Mouse (Mus musculus): ENCODE measurements around the gene Gm35549. TPM values are rescaled to one million over a fixed set of nuclear protein-coding genes. Genes with fewer than 3 reads are reported as not detected.

The Gm35549 gene
- polyA plus RNA-seq, 1 experiment: not detected

GRCm38 (mm10) chr9:122785231-122785630 is 58.6 kb downstream of the Gm35549 start:
- no peak for TF ChIP-seq POLR2A (IDR thresholded peaks at IDR 0.05; ENCODE audit: borderline replicate concordance, control insufficient read depth, low read depth, low read length)
- no peak for TF ChIP-seq CTCF (IDR thresholded peaks at IDR 0.05; ENCODE audit: control insufficient read depth, insufficient read depth, low read length)
- Histone ChIP-seq H3K4me3 (replicated peaks; ENCODE audit: control insufficient read depth, low read depth, low read length) (no peak overlapping the region), H3K27ac (ENCODE audit: control insufficient read depth, insufficient read depth, low read depth, low read length, poor library complexity) (no peak overlapping the region), H3K4me1 (ENCODE audit: control insufficient read depth, insufficient read depth, low read length) (no peaks in the 10 kb centered on the region)
- WGBS: 35% methylated on average over 5 of the region's 5 CpGs

Other genes with a start within 250 kb of the Gm35549 start
- gene Topaz1, start 96.7 kb downstream of the Gm35549 start, polyA plus RNA-seq (2011; ENCODE audit: insufficient read depth, insufficient read length, low replicate concordance, missing spikeins): not detected in 2 replicates
- 1.5 and 2.6 TPM in 2 replicates for gene Tcaim, start 38.5 kb downstream of the Gm35549 start, polyA plus RNA-seq (2011; ENCODE audit: insufficient read depth, insufficient read length, low replicate concordance, missing spikeins)
- gene Zfp445, start 22.0 kb upstream of the Gm35549 start, polyA plus RNA-seq (2011; ENCODE audit: insufficient read depth, insufficient read length, low replicate concordance, missing spikeins): 11.4 and 26.8 TPM in 2 replicates
- 0.40 and 1.5 TPM in 2 replicates for gene Zkscan7, start 41.6 kb upstream of the Gm35549 start, polyA plus RNA-seq (2011; ENCODE audit: insufficient read depth, insufficient read length, low replicate concordance, missing spikeins)
- gene Zfp105, start 79.0 kb upstream of the Gm35549 start, polyA plus RNA-seq (2011; ENCODE audit: insufficient read depth, insufficient read length, low replicate concordance, missing spikeins): 1.8 TPM in 1 of 2 replicates, not detected in the other
- 10.9 and 20.8 TPM in 2 replicates for gene 1110059G10Rik, start 107.0 kb upstream of the Gm35549 start, polyA plus RNA-seq (2011; ENCODE audit: insufficient read depth, insufficient read length, low replicate concordance, missing spikeins)
- gene Kif15, start 107.0 kb upstream of the Gm35549 start, polyA plus RNA-seq (2011; ENCODE audit: insufficient read depth, insufficient read length, low replicate concordance, missing spikeins): 104 and 108 TPM in 2 replicates
- 2.2 and 13.3 TPM in 2 replicates for gene Tmem42, start 177.3 kb upstream of the Gm35549 start, polyA plus RNA-seq (2011; ENCODE audit: insufficient read depth, insufficient read length, low replicate concordance, missing spikeins)
- 0.47 TPM in 1 of 2 replicates, not detected in the other for gene Tgm4, start 190.7 kb upstream of the Gm35549 start, polyA plus RNA-seq (2011; ENCODE audit: insufficient read depth, insufficient read length, low replicate concordance, missing spikeins)